Mouse (Mus musculus) ES-Bruce4 (cell line): ENCODE data around the gene 4930404H24Rik.

Experiments
- CTCF ChIP-seq: IDR thresholded peaks from one replicate; pipeline ENCODE4 v1.8.1; 2011; ENCODE audit warnings: low read depth, low read length
- EP300 ChIP-seq: IDR thresholded peaks from 2 replicates; pipeline ENCODE4 v1.6.1; 2011; ENCODE audit warnings: low read depth, low read length; ENCODE audit not compliant: insufficient read depth
- POLR2A ChIP-seq: IDR thresholded peaks from one replicate; pipeline ENCODE4 v1.8.1; 2011; ENCODE audit warnings: low read length; ENCODE audit not compliant: insufficient read depth

- TF ChIP-seq EP300, result 0 out of 2 replicates have a peak, but pooled peaks have one; percentile 16
- no peak for TF ChIP-seq CTCF
- TF ChIP-seq POLR2A, result no peak
These were observed 33.3 kb downstream of the 4930404H24Rik start for GRCm38 (mm10) chr2:153525906-153526311.
